Mouse (Mus musculus) thymus, adult 2 months (tissue): Measurements from ENCODE around the gene Rsph6a. TPM values are rescaled to one million over a fixed set of nuclear protein-coding genes. Genes with fewer than 3 reads are reported as not detected.

Experiments used
- DNase-seq: peaks from one replicate; pipeline ENCODE4 v3.0.0; 2021
- H3K27ac ChIP-seq: fragments of 200-500 bp; 2 replicates; pipeline ENCODE4 v1.5.1; 2012; ENCODE audit warnings: low read length, control low read depth; ENCODE audit not compliant: control insufficient read depth, insufficient read depth
- H3K27me3 ChIP-seq: fragments of 200-500 bp; 2 replicates; pipeline ENCODE4 v1.6.1; 2012; ENCODE audit warnings: mild to moderate bottlenecking, low read length, moderate library complexity, mixed read lengths; ENCODE audit not compliant: control insufficient read depth, insufficient read depth
- H3K36me3 ChIP-seq: fragments of 200-500 bp; 2 replicates; pipeline ENCODE4 v1.6.1; 2012; ENCODE audit warnings: mild to moderate bottlenecking, low read length, moderate library complexity; ENCODE audit not compliant: control insufficient read depth, insufficient read depth
- H3K4me1 ChIP-seq: fragments of 200-500 bp; replicated peaks from 2 replicates; pipeline ENCODE4 v1.6.1; 2012; ENCODE audit warnings: low read length; ENCODE audit not compliant: control insufficient read depth, insufficient read depth
- H3K4me3 ChIP-seq: fragments of 200-500 bp; 2 replicates; pipeline ENCODE4 v1.5.1; 2012; ENCODE audit warnings: mild to moderate bottlenecking, low read length, control low read depth, moderate library complexity; ENCODE audit not compliant: control insufficient read depth, insufficient read depth
- CTCF ChIP-seq: fragments of 200-500 bp; IDR thresholded peaks from 2 replicates; pipeline ENCODE4 v1.5.1; 2012; ENCODE audit warnings: mild to moderate bottlenecking, control low read depth, low read length, moderate library complexity, borderline replicate concordance; ENCODE audit not compliant: control insufficient read depth, poor library complexity, insufficient read depth; ENCODE audit errors: extremely low read depth
- POLR2A ChIP-seq: fragments of 200-500 bp; IDR thresholded peaks from 2 replicates; pipeline ENCODE4 v1.6.1; 2012; ENCODE audit warnings: mild to moderate bottlenecking, low read length, control low read depth, moderate library complexity; ENCODE audit not compliant: control insufficient read depth, poor library complexity, insufficient read depth; ENCODE audit errors: extremely low read depth
- WGBS: fragments of 180-500 bp; shearing (Covaris S2); methylation state at CpG from one replicate; pipeline ENCODE4 v1.1.7; 2018; 5-methylcytosine and 5-hydroxymethylcytosine counted together
- polyA plus RNA-seq: library from polyadenylated mRNA; depleted of rRNA; stranded (reverse); fragments of >200 nt; gene quantifications from 2 replicates; pipeline ENCODE4 v1.2.3, GENCODE M21; 2012; rRNA removed

Gene Rsph6a
- polyA plus RNA-seq: 0.05 and 0.18 TPM in 2 replicates

DNA sequence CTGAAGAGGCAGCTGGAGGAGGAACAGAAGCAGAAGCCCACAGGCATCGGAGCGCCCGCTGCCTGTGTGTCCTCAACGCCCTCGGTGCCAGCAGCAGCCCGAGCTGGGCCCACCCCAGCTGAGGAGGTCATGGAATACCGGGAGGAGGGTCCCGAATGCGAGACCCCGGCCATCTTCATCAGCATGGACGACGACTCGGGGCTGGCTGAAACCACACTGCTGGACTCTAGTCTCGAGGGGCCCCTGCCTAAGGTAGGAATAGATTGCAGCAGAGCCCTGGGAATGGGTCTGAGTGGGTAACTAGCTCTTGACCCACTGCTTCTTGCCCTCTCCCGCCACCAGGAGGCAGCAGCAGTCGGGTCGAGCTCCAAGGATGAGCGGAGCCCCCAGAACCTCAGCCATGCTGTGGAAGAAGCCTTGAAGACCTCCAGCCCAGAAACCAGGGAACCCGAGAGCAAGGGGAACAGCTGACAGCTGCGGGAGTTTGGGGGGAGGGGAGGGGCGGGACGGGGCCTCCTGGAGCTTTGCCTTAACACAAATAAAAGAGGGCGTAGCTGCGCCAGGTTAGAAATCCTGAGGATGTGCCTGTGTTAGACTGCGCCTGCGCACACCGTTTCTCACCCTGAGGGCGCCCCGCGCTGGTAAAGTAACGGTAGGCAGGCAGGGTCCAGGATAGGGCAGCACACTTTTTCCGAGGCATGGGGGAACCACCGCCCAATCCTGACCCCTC lies at the start of gene Rsph6a:
Rsph6a (plus strand) TSS at position 644 of the 730 bp plus-strand sequence.
- 83% methylated on average over 33 of the region's 33 CpGs for whole genome bisulfite sequencing
- Histone ChIP-seq H3K27ac (no peak within 1 kb of the TSS), H3K27me3 (no peaks in the 10 kb centered on the region), H3K36me3 (peaks cover 12% of the 10 kb centered on the region), H3K4me1 (no peaks in the 10 kb centered on the region), H3K4me3 (no peak within 1 kb of the TSS)
- 0 out of 2 replicates have a peak, but pooled peaks have one; percentile 47 for TF ChIP-seq CTCF
- TF ChIP-seq POLR2A: no peak
- DNase-seq: peak; percentile 41

DNA sequence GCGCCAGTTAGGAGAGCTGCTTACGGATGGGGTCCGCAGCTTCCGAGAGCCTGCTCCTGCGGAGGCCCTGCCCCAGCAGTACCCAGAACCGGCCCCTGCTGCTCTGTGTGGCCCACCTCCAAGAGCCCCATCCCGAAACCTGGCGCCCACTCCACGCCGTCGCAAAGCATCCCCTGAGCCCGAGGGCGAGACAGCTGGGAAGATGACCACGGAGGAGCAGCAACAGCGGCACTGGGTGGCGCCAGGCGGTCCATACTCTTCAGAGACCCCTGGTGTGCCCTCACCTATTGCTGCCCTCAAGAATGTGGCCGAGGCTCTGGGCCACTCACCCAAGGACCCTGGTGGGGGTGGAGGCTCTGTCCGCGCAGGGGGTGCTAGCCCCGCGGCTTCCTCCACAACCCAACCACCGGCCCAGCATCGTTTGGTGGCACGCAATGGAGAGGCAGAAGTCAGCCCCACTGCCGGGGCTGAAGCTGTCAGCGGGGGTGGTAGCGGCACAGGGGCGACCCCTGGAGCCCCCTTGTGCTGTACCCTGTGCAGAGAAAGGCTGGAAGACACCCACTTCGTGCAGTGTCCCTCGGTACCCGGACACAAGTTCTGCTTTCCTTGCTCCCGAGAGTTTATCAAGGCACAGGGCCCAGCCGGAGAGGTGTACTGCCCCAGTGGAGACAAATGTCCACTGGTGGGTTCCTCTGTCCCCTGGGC lies 48.9 kb upstream of the Rsph6a start:
- DNase-seq: no peak
- Histone ChIP-seq H3K27ac (no peak overlapping the region), H3K4me1 (peaks cover 30% of the 10 kb centered on the region), H3K36me3 (no peaks in the 10 kb centered on the region), H3K27me3 (no peaks in the 10 kb centered on the region), H3K4me3 (no peak overlapping the region)
- no peak for TF ChIP-seq POLR2A
- no peak for TF ChIP-seq CTCF
- WGBS: 94% methylated on average over 34 of the region's 34 CpGs

DNA sequence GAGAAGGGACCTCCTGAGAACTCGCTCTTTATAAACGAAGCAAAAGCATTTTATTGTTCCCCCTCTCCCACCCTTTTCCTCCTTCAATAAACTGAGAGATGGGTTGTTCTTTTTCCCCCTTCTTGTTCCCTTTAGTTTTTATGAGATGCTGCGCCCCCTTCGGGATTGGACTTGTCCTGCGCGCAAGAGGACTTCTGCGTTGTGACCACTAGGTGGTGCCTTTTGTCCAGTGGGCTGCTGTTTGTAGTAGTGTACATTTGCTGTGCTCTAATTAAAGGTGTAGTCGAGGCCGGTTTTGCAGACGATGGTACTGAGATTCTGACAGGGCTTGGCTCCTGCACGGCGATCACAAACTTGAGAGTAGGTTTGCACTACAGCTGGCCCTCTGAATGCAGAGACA lies 48.0 kb upstream of the Rsph6a start:
- peak; percentile 78 for DNase-seq
- no peak overlapping the region for H3K27ac ChIP-seq
- H3K4me3 ChIP-seq: no peak overlapping the region
- peaks cover 27% of the 10 kb centered on the region for H3K4me1 ChIP-seq
- TF ChIP-seq CTCF: peak; percentile 84; the same call in 1 of the 2 replicates
- TF ChIP-seq POLR2A: no peak
- no peaks in the 10 kb centered on the region for H3K27me3 ChIP-seq
- WGBS: 10% methylated on average over 12 of the region's 12 CpGs
- no peaks in the 10 kb centered on the region for H3K36me3 ChIP-seq

DNA sequence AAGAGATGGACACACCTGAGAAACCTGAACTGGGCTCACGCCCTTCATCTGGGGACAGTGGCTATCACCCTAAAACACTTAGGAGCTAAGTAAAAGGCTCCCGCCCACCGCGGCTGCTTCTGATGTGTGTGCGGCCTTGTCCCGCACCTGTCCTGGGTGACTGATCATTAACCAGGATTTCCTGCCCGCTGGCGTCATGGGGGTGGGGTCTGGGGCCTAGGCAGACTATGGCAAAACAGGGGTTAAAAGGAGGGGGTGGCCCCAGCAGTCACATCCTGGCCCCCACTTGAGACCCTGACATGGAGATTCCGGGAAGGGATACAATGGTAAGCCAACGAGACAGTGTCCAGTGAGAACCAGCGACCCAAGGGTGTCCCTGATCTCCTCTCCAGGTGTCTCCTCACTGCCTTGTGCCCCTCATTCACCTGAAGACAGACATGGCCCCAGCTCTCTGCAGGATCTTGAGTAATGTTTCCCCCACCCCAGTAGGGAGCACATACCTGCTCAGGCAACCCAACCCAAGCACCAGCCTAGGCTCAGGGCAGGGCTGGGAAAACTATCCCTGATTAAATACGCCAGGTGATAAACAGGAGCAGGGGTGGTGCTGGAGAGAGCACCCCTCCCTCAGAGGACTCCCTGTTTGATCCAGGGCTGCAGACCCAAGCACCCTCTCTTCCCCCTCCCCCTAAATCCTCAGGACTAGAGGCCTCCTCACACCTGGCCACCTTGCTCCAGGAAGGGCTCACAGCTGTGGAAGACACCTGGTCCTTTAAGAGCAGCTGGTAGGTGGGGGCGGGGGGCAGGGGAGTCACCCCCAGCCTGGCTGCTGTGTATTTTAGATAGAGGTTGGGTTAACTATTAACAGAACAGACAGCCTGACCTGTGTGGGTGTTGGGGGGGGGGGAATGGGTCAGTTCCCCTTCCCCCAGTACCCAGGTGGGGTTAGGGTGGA lies 47.2 kb upstream of the Rsph6a start:
- no peak overlapping the region for H3K4me3 ChIP-seq
- no peak for DNase-seq
- H3K27ac ChIP-seq: no peak overlapping the region
- H3K36me3 ChIP-seq: no peaks in the 10 kb centered on the region
- H3K4me1 ChIP-seq: peaks cover 33% of the 10 kb centered on the region
- TF ChIP-seq CTCF: no peak
- TF ChIP-seq POLR2A: no peak
- no peaks in the 10 kb centered on the region for H3K27me3 ChIP-seq
- 87% methylated on average over 13 of the region's 13 CpGs for WGBS

DNA sequence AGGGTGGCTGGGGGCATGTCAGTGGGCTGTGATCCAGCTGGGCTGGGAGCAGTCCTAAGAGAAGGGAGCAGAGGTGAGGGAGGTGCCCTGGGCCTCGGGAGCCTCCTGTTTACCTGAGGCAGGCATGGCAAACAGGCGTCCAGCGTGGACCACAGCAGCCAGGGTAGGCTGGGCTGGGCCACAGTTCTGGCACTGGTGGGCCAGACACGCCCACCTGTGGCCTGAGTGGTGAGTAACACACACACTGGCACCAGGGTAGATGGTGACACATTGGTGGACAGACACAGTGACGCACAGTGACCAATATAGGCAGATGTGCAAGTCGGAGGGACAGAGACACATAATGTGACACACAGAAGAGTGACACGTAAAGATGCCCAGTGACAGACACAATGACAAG lies 43.9 kb upstream of the Rsph6a start:
- TF ChIP-seq CTCF (no peak), POLR2A (no peak)
- H3K36me3 ChIP-seq: no peaks in the 10 kb centered on the region
- no peak for DNase-seq
- H3K4me3 ChIP-seq: no peak overlapping the region
- H3K27me3 ChIP-seq: no peaks in the 10 kb centered on the region
- H3K4me1 ChIP-seq: peaks cover 12% of the 10 kb centered on the region
- WGBS: 93% methylated on average over 7 of the region's 7 CpGs
- H3K27ac ChIP-seq: no peak overlapping the region
